ENCODE assay signal across 12 mouse cellular contexts in the genomic region with DNA sequence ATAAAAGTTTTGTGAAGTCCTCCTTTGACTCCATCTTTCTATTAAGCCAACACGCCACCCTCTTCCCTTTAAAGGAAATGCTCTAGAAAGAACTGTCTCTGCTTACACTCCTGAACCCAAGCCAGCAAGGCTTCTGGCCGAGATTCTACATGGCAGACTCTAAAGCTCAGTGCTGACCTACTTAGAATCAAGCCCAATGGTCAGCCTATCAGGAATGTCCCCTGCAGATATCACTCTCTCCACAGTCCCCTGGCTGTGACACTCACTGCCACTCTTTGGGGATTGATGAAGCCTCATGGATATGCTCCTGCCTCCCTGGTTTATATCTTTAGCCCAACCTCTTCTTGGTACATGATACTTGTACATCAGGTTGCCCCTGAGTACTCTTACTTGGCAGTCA. TPM values are rescaled to one million over a fixed set of nuclear protein-coding genes. Genes with fewer than 3 reads are reported as not detected.
DNase-seq lines count a peak whose midpoint lies in the region; ATAC-seq lines count a peak whose summit lies in the region.
"Had no signal": no experiment of that assay in that cellular context is flagged by ENCODE, and none has a peak within 500 bp of the region (broad histone marks: within the 10 kb centered on the region; RNA-seq: fewer than 3 reads in every experiment).

No protein-coding gene starts in this region.

- peak; percentile 18 for DNase-seq in adrenal gland, postnatal 14 days
- no peak for DNase-seq in adrenal gland, adult 8-10 months
- DNase-seq in lung, postnatal 14 days: peak; percentile 38
- DNase-seq in lung, postnatal 36 days: no peak
- peak; percentile 43 to 54 for DNase-seq in gastrocnemius, adult 8-10 months (ENCODE audit: low spot score in 2 of 2)
- no peak for DNase-seq in thymus, postnatal 25 days
- DNase-seq in embryo, embryonic 9.5 days (ENCODE audit: extremely low spot score): no peak
- DNase-seq: right cerebral cortex, postnatal 25 days had no signal

- ATAC-seq in megakaryocyte, adult 5-6 weeks (ENCODE audit: poor library complexity, severe bottlenecking): no peak
- ATAC-seq: hindbrain, embryonic 16.5 days; lung, postnatal 0 days; midbrain, embryonic 16.5 days had no signal

RNA-seq across cellular contexts. Expression of a gene that starts 28.7 kb away (rescaled TPM):
- 59.8 and 63.0 TPM in 2 replicates for total RNA-seq in adrenal gland, postnatal 14 days (2021)
- total RNA-seq in adrenal gland, adult 8-10 months (2022): 10 to 100 TPM; 61.1 to 71.2 (median 65.2) TPM
- total RNA-seq in gastrocnemius, adult 8-10 months (2022): 10 to 100 TPM; 13.1 to 16.9 (median 13.7) TPM
- 68.4 and 70.9 TPM in 2 replicates for total RNA-seq in megakaryocyte, adult 5-6 weeks (2015)
- 85.4 and 89.4 TPM in 2 replicates for total RNA-seq in megakaryocyte, adult 5-6 weeks (2017)

Comparison
In these comparisons a context has a peak if more than half of its experiments do, and no peak if none do; other contexts are left out.
1. DNase-seq: peak in adrenal gland, postnatal 14 days (single experiment), lung, postnatal 14 days (single experiment) and gastrocnemius, adult 8-10 months (2 of 2); none in adrenal gland, adult 8-10 months (single experiment), lung, postnatal 36 days (single experiment), thymus, postnatal 25 days (single experiment) and embryo, embryonic 9.5 days (single experiment).